Mouse (Mus musculus): ENCODE data around the gene Dcx.

DNA sequence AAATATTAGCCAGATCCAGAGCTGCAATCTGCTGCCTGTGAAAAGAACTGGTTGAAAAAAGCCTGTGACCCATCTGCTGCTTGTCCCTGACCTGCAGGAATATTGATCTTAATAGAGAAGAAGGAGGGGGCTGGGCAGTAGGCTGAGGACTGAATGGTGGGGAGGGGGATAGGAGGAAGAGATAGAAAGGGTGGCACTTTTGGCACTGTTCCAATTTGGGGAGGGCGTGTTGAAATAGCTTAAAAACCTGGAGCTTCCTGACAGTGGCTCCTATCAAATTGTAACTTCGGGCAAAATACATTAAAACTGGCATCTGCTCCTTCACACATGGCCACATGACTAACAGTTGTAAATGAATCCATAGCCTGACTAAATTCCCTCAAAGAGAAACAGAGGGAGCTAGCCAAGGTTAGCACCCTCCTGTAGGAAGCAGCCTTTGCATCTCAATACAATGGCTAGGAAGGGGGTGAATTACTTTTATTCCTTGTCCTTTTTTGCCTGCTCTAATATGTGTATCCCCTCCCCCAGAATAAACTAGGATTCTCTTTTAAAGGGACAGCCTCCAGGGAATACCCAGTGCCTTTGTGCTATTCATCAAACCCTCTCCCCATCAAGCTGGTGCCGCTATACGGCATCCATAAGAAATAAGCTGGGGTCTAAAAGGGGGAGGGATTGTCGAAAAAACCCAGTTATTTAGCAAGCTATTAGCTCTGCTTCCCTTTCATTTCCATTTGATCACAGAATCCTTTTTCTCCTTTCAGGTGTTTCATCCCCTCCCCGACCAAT, 1.5 kb downstream of the Dcx start:
- no peak for TF ChIP-seq CTCF (IDR thresholded peaks at IDR 0.05; ENCODE audit: control insufficient read depth, insufficient read depth, low read length)
- TF ChIP-seq POLR2A (IDR thresholded peaks at IDR 0.05; ENCODE audit: borderline replicate concordance, control insufficient read depth, low read depth, low read length): no peak
